Mouse (Mus musculus) kidney, adult 2 months (tissue): ENCODE measurements around the gene Ttc9b.

Experiments
- CTCF ChIP-seq: fragments of 200-500 bp; conservative IDR thresholded peaks from 2 replicates; pipeline ENCODE4 v1.5.1; 2011; ENCODE audit warnings: low read depth, mild to moderate bottlenecking, control low read depth, low read length, moderate library complexity, mixed read lengths; ENCODE audit not compliant: insufficient read depth, insufficient read length
- POLR2A ChIP-seq: fragments of 200-500 bp; IDR thresholded peaks from one replicate; pipeline ENCODE4 v1.6.1; 2011; ENCODE audit warnings: low read depth, low read length, control low read depth

DNA sequence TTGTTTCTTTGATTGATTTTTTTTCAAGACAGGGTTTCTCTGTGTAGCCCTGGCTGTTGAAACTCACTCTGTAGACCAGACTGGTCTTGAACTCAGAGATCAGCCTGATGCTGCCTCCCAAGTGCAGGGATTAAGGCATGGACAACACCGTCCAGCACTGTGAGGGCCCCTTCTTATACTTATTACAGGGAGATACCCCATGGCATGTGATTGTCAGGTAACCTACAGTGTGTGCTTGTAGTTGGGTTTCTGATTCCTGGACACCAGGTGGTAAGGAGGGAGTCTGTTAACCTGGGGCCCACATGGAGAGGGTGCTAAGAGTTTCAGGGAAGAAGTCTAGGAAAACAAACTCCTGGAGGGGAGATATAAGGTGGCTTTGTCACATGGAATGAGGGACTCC lies 33.3 kb downstream of the Ttc9b start:
- TF ChIP-seq POLR2A (no peak), CTCF (no peak)
